Mouse (Mus musculus) liver, embryonic 15.5 days (tissue): ENCODE results near the gene Fbxl20. TPM values are rescaled to one million over a fixed set of nuclear protein-coding genes. Genes with fewer than 3 reads are reported as not detected.

ENCODE experiments used
- ATAC-seq: fragments of 200-750 bp; cut with Nextera tagmentation; 2 replicates; pipeline ENCODE4 v1.8.0; 2017; ENCODE audit warnings: moderate number of reproducible peaks, mild to moderate bottlenecking, moderate library complexity; ENCODE audit not compliant: insufficient read depth
- H3K27ac ChIP-seq: fragments of 300-500 bp; sonication (generic); replicated peaks from 2 replicates; pipeline ENCODE4 v1.5.1; 2015; ENCODE audit warnings: mild to moderate bottlenecking, inconsistent platforms
- H3K27me3 ChIP-seq: fragments of 300-500 bp; sonication (generic); 2 replicates; pipeline ENCODE4 v1.6.1; 2015; ENCODE audit warnings: mild to moderate bottlenecking, inconsistent platforms
- H3K36me3 ChIP-seq: fragments of 300-500 bp; sonication (generic); replicated peaks from 2 replicates; pipeline ENCODE4 v1.6.1; 2015; ENCODE audit warnings: moderate library complexity, mild to moderate bottlenecking, inconsistent platforms
- H3K4me1 ChIP-seq: fragments of 300-500 bp; sonication (generic); replicated peaks from 2 replicates; pipeline ENCODE4 v1.6.1; 2015; ENCODE audit warnings: inconsistent platforms
- H3K4me2 ChIP-seq: fragments of 300-500 bp; sonication (generic); 2 replicates; pipeline ENCODE4 v1.6.1; 2015; ENCODE audit warnings: moderate library complexity, mild to moderate bottlenecking, inconsistent platforms
- H3K4me3 ChIP-seq: fragments of 300-500 bp; sonication (generic); replicated peaks from 2 replicates; pipeline ENCODE4 v1.5.1; 2015; ENCODE audit warnings: mild to moderate bottlenecking, inconsistent platforms
- H3K9ac ChIP-seq: fragments of 300-500 bp; sonication (generic); 2 replicates; pipeline ENCODE4 v1.6.1; 2015; ENCODE audit warnings: moderate library complexity, mild to moderate bottlenecking, inconsistent platforms
- H3K9me3 ChIP-seq: fragments of 300-500 bp; sonication (generic); replicated peaks from 2 replicates; pipeline ENCODE4 v1.6.1; 2016; ENCODE audit warnings: inconsistent platforms
- whole genome bisulfite sequencing: fragments of 180-500 bp; shearing (Covaris S2); methylation state at CpG from one replicate; pipeline ENCODE4 v1.1.7; 2015; ENCODE audit warnings: mixed read lengths; ENCODE audit not compliant: insufficient replicate concordance; 5-methylcytosine and 5-hydroxymethylcytosine counted together
- polyA plus RNA-seq: library from polyadenylated mRNA; unstranded; fragments of >200 nt; fragmentation: Nextera tagmentation; extraction: Ambion mirVana; gene quantifications from 2 replicates; pipeline ENCODE4 v1.2.1, GENCODE M21; 2015

Gene Fbxl20
- polyA plus RNA-seq, 1 experiment from 2014 or later: 6.5 TPM

DNA sequence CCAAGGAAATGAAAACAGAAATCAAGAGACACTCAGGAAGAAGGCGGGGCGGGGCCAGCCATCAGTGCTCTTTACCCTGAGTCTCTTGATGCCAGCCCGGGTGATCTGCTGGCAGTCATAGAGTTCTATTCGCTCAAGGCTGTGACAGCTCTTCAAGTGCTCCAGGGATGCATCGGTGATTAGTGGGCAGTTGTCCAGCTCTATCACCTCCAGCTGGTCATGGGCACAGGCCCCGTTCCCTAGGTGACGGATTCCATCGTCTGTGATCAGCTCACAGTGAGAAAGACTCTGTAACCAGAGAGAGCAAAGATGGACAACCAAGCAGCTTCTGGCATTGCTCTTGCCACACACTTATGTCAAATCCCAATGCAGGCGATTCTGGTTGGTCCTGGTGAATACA lies 59.6 kb downstream of the Fbxl20 start:
- ATAC-seq: no peak
- Histone ChIP-seq H3K36me3 (peaks cover 38% of the 10 kb centered on the region), H3K4me3 (no peak overlapping the region), H3K9ac (no peak overlapping the region), H3K4me1 (peaks cover 5% of the 10 kb centered on the region; the same call in 1 of the 2 replicates), H3K4me2 (no peak overlapping the region), H3K27ac (no peak overlapping the region), H3K27me3 (no peaks in the 10 kb centered on the region), H3K9me3 (no peaks in the 10 kb centered on the region)
- WGBS: 80% methylated on average over 9 of the region's 9 CpGs

GRCm38 (mm10) chr11:98088224-98088623 lies 62.0 kb downstream of the Fbxl20 start:
- H3K36me3 ChIP-seq: peaks cover 36% of the 10 kb centered on the region
- no peaks in the 10 kb centered on the region for H3K27me3 ChIP-seq
- 31% methylated on average over 7 of the region's 7 CpGs for WGBS
- H3K9ac ChIP-seq: no peak overlapping the region
- H3K4me1 ChIP-seq: peaks cover 5% of the 10 kb centered on the region; the same call in 1 of the 2 replicates
- H3K4me3 ChIP-seq: no peak overlapping the region
- H3K27ac ChIP-seq: no peak overlapping the region
- ATAC-seq: no peak
- no peaks in the 10 kb centered on the region for H3K9me3 ChIP-seq
- no peak overlapping the region for H3K4me2 ChIP-seq

DNA sequence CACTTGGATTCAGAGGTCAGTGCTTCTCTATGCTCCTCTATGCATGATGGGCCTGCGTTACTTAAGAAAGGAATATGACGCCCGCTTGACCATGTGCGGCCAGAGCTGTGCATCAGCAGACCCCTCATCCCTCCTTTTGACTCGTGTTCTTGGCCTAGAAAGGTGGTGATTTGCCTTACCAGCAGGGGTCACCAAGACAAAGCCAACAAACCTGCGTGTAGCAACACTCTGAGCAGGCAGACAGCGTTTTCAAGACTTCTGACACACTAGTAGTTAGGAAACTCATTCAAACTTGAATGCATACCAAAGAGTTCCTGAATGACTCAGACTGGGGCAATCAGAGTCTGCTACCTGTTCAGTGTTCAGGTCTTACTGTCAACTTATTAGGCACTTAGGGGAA lies 63.6 kb downstream of the Fbxl20 start:
- H3K36me3 ChIP-seq: peaks cover 22% of the 10 kb centered on the region
- H3K9me3 ChIP-seq: no peaks in the 10 kb centered on the region
- H3K4me3 ChIP-seq: no peak overlapping the region
- no peak overlapping the region for H3K27ac ChIP-seq
- 67% methylated on average over 7 of the region's 7 CpGs for WGBS
- no peak overlapping the region for H3K9ac ChIP-seq
- H3K4me1 ChIP-seq: peaks cover 5% of the 10 kb centered on the region; the same call in 1 of the 2 replicates
- no peak for ATAC-seq
- no peak overlapping the region for H3K4me2 ChIP-seq
- H3K27me3 ChIP-seq: no peaks in the 10 kb centered on the region

GRCm38 (mm10) chr11:98086141-98086540 lies 64.1 kb downstream of the Fbxl20 start:
- 86% methylated on average over 9 of the region's 9 CpGs for WGBS
- Histone ChIP-seq H3K27me3 (no peaks in the 10 kb centered on the region), H3K9ac (no peak overlapping the region), H3K27ac (no peak overlapping the region), H3K4me1 (peaks cover 5% of the 10 kb centered on the region; the same call in 1 of the 2 replicates), H3K9me3 (no peaks in the 10 kb centered on the region), H3K4me2 (no peak overlapping the region), H3K36me3 (peaks cover 19% of the 10 kb centered on the region), H3K4me3 (no peak overlapping the region)
- no peak for ATAC-seq

- Histone ChIP-seq H3K4me1 (no peaks in the 10 kb centered on the region), H3K9ac (no peak overlapping the region), H3K36me3 (no peaks in the 10 kb centered on the region), H3K9me3 (no peaks in the 10 kb centered on the region), H3K4me3 (no peak overlapping the region), H3K27ac (no peak overlapping the region), H3K27me3 (no peaks in the 10 kb centered on the region), H3K4me2 (no peak overlapping the region)
- WGBS: 73% methylated on average over 7 of the region's 7 CpGs
- ATAC-seq: no peak
These were observed 67.5 kb downstream of the Fbxl20 start for GRCm38 (mm10) chr11:98082745-98083144.

- no peak overlapping the region for H3K27ac ChIP-seq
- WGBS: 66% methylated on average over 6 of the region's 6 CpGs
- no peak overlapping the region for H3K4me2 ChIP-seq
- H3K9ac ChIP-seq: no peak overlapping the region
- H3K4me1 ChIP-seq: no peaks in the 10 kb centered on the region
- no peak overlapping the region for H3K4me3 ChIP-seq
- H3K36me3 ChIP-seq: no peaks in the 10 kb centered on the region
- H3K27me3 ChIP-seq: peaks cover 14% of the 10 kb centered on the region; the same call in 1 of the 2 replicates
- ATAC-seq: no peak
- no peaks in the 10 kb centered on the region for H3K9me3 ChIP-seq
These were observed 69.8 kb downstream of the Fbxl20 start for GRCm38 (mm10) chr11:98080450-98080849.

- ATAC-seq: no peak
- H3K4me1 ChIP-seq: no peaks in the 10 kb centered on the region
- no peak overlapping the region for H3K4me2 ChIP-seq
- peaks cover 14% of the 10 kb centered on the region; the same call in 1 of the 2 replicates for H3K27me3 ChIP-seq
- H3K36me3 ChIP-seq: no peaks in the 10 kb centered on the region
- no peaks in the 10 kb centered on the region for H3K9me3 ChIP-seq
- H3K9ac ChIP-seq: no peak overlapping the region
- no peak overlapping the region for H3K4me3 ChIP-seq
- 57% methylated on average over 8 of the region's 8 CpGs for WGBS
- H3K27ac ChIP-seq: no peak overlapping the region
These were observed 73.1 kb downstream of the Fbxl20 start for GRCm38 (mm10) chr11:98077086-98077485.

- Histone ChIP-seq H3K4me2 (no peak overlapping the region; the same call in 1 of the 2 replicates), H3K36me3 (no peaks in the 10 kb centered on the region), H3K27ac (no peak overlapping the region), H3K9me3 (no peaks in the 10 kb centered on the region), H3K27me3 (peaks cover 14% of the 10 kb centered on the region; the same call in 1 of the 2 replicates), H3K4me3 (no peak overlapping the region), H3K9ac (no peak overlapping the region), H3K4me1 (no peaks in the 10 kb centered on the region)
- 15% methylated on average over 13 of the region's 13 CpGs for WGBS
- no peak for ATAC-seq
These were observed 74.9 kb downstream of the Fbxl20 start for GRCm38 (mm10) chr11:98075195-98075808.

GRCm38 (mm10) chr11:98073442-98073841 lies 76.8 kb downstream of the Fbxl20 start:
- no peak overlapping the region for H3K4me3 ChIP-seq
- 67% methylated on average over 4 of the region's 4 CpGs for WGBS
- H3K4me2 ChIP-seq: no peak overlapping the region

DNA sequence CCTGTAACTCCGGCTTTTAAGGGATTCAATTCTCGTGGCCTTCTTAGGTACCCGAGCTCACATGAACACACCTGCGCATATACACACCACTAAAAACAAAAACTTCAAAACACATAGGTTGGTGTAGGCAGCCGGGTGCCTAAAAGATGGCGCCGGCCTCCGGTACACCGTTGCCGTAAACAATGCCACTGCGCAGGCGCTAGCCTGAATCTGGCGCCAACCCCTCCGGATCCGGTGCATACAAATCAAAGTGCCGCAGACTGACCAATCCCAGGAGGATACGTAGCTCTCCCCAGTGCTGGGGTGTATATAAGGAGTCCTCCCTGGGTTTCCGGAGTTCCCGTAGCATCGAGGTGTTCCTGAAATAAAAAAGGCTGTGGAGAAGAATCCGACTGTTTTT lies 82.9 kb downstream of the Fbxl20 start:
- Histone ChIP-seq H3K4me2 (no peak overlapping the region), H3K36me3 (no peaks in the 10 kb centered on the region), H3K9ac (no peak overlapping the region), H3K9me3 (no peaks in the 10 kb centered on the region), H3K4me3 (no peak overlapping the region), H3K27ac (no peak overlapping the region), H3K4me1 (no peaks in the 10 kb centered on the region), H3K27me3 (no peaks in the 10 kb centered on the region)
- WGBS: 85% methylated on average over 21 of the region's 21 CpGs
- no peak for ATAC-seq

More at GRCm38 (mm10) chr11:98073442-98073841, 76.8 kb downstream of the Fbxl20 start:
- H3K9ac ChIP-seq: no peak overlapping the region
- H3K27me3 ChIP-seq: peaks cover 14% of the 10 kb centered on the region; the same call in 1 of the 2 replicates
- H3K4me1 ChIP-seq: no peaks in the 10 kb centered on the region
- ATAC-seq: no peak
- H3K9me3 ChIP-seq: no peaks in the 10 kb centered on the region
- no peak overlapping the region for H3K27ac ChIP-seq
- no peaks in the 10 kb centered on the region for H3K36me3 ChIP-seq

- no peak for ATAC-seq
- H3K9ac ChIP-seq: no peak overlapping the region
- no peak overlapping the region for H3K4me2 ChIP-seq
- H3K9me3 ChIP-seq: no peaks in the 10 kb centered on the region
- no peak overlapping the region for H3K27ac ChIP-seq
- no peaks in the 10 kb centered on the region for H3K27me3 ChIP-seq
- no peak overlapping the region for H3K4me3 ChIP-seq
- no peaks in the 10 kb centered on the region for H3K4me1 ChIP-seq
- WGBS: 77% methylated on average over 12 of the region's 12 CpGs
- H3K36me3 ChIP-seq: no peaks in the 10 kb centered on the region
These were observed 84.0 kb downstream of the Fbxl20 start for GRCm38 (mm10) chr11:98066201-98066600.
